Mouse (Mus musculus) midbrain, embryonic 11.5 days (tissue): ENCODE results near the gene Olfr136. TPM values are rescaled to one million over a fixed set of nuclear protein-coding genes. Genes with fewer than 3 reads are reported as not detected.

Source experiments
- ATAC-seq: fragments of 200-750 bp; cut with Nextera tagmentation; 2 replicates; pipeline ENCODE4 v1.8.0; 2017; ENCODE audit warnings: moderate TSS enrichment, moderate library complexity; ENCODE audit not compliant: low FRiP score
- DNase-seq: peaks from one replicate; pipeline ENCODE4 v3.0.0; 2015; ENCODE audit warnings: low spot score; ENCODE audit errors: missing footprints
- H3K27ac ChIP-seq: fragments of 300-500 bp; sonication (generic); 2 replicates; pipeline ENCODE4 v1.5.1; 2014; ENCODE audit warnings: low read depth, low read length
- H3K27me3 ChIP-seq: fragments of 300-500 bp; sonication (generic); 2 replicates; pipeline ENCODE4 v1.6.1; 2014; ENCODE audit warnings: mild to moderate bottlenecking, low read length, moderate library complexity, mixed read lengths; ENCODE audit not compliant: control insufficient read depth, insufficient read depth
- H3K36me3 ChIP-seq: fragments of 300-500 bp; sonication (generic); 2 replicates; pipeline ENCODE4 v1.6.1; 2014; ENCODE audit warnings: mild to moderate bottlenecking, low read length, moderate library complexity, mixed read lengths; ENCODE audit not compliant: control insufficient read depth, insufficient read depth
- H3K4me1 ChIP-seq: fragments of 300-500 bp; sonication (generic); 2 replicates; pipeline ENCODE4 v1.6.1; 2014; ENCODE audit warnings: low read length; ENCODE audit not compliant: control insufficient read depth, insufficient read depth
- H3K4me2 ChIP-seq: fragments of 300-500 bp; sonication (generic); 2 replicates; pipeline ENCODE4 v1.6.1; 2014; ENCODE audit warnings: mild to moderate bottlenecking, moderate library complexity
- H3K4me3 ChIP-seq: fragments of 300-500 bp; sonication (generic); 2 replicates; pipeline ENCODE4 v1.5.1; 2014; ENCODE audit warnings: low read depth, low read length
- H3K9ac ChIP-seq: fragments of 300-500 bp; sonication (generic); 2 replicates; pipeline ENCODE4 v1.6.1; 2014; ENCODE audit warnings: low read length
- H3K9me3 ChIP-seq: fragments of 300-500 bp; sonication (generic); 2 replicates; pipeline ENCODE4 v1.6.1; 2016; ENCODE audit warnings: low read length; ENCODE audit not compliant: control insufficient read depth
- polyA plus RNA-seq: library from polyadenylated mRNA; unstranded; fragments of >200 nt; fragmentation: Nextera tagmentation; extraction: Ambion mirVana; gene quantifications from 2 replicates; pipeline ENCODE4 v1.2.1, GENCODE M21; 2014

Olfr136 gene
- polyA plus RNA-seq, result not detected in 2 replicates

GRCm38 (mm10) chr17:38329531-38329930 is at the start of gene Olfr136:
Gene Olfr136 (plus strand): TSS chr17:38329831.
- no peak within 1 kb of the TSS for H3K4me2 ChIP-seq
- H3K36me3 ChIP-seq, result no peaks in the 10 kb centered on the region
- DNase-seq (no peak), ATAC-seq (no peak)
- H3K27ac ChIP-seq, result no peak within 1 kb of the TSS
- H3K4me3 ChIP-seq, result no peak within 1 kb of the TSS
- H3K27me3 ChIP-seq, result no peaks in the 10 kb centered on the region
- H3K9ac ChIP-seq, result no peak within 1 kb of the TSS
- H3K4me1 ChIP-seq, result no peaks in the 10 kb centered on the region
- no peaks in the 10 kb centered on the region for H3K9me3 ChIP-seq

GRCm38 (mm10) chr17:38307470-38307869 is 22.2 kb upstream of the Olfr136 start, which contains the start of gene Olfr137:
Gene Olfr137 (minus strand): TSS chr17:38307570.
- Histone ChIP-seq H3K4me3 (no peak within 1 kb of the TSS), H3K27ac (no peak within 1 kb of the TSS), H3K4me1 (no peaks in the 10 kb centered on the region), H3K36me3 (no peaks in the 10 kb centered on the region), H3K9ac (no peak within 1 kb of the TSS), H3K27me3 (no peaks in the 10 kb centered on the region), H3K4me2 (no peak within 1 kb of the TSS), H3K9me3 (no peaks in the 10 kb centered on the region)
- DNase-seq, result no peak
- no peak for ATAC-seq

Other genes starting within 250 kb of the Olfr136 start
- gene Olfr131, start 241.1 kb upstream of the Olfr136 start, polyA plus RNA-seq, result not detected in 2 replicates
- not detected in 2 replicates for gene Olfr132, start 195.3 kb upstream of the Olfr136 start, polyA plus RNA-seq
- not detected in 2 replicates for gene Olfr133, start 184.6 kb upstream of the Olfr136 start, polyA plus RNA-seq
- not detected in 2 replicates for gene Olfr134, start 158.4 kb upstream of the Olfr136 start, polyA plus RNA-seq
- not detected in 2 replicates for gene Olfr135, start 125.5 kb upstream of the Olfr136 start, polyA plus RNA-seq
- gene Olfr138, start 68.8 kb upstream of the Olfr136 start, polyA plus RNA-seq, result not detected in 2 replicates
- gene Olfr137, start 22.3 kb upstream of the Olfr136 start, polyA plus RNA-seq, result not detected in 2 replicates
- not detected in 2 replicates for gene Esp36, start 90.4 kb downstream of the Olfr136 start, polyA plus RNA-seq
- gene Esp34, start 224.4 kb downstream of the Olfr136 start, polyA plus RNA-seq, result not detected in 2 replicates